Mouse (Mus musculus) adipocyte (in vitro differentiated cells): ENCODE measurements at regions not wholly inside any gene's neighbourhood (a gene's known extent, or its start where the extent isn't known, plus 50 kb on each side); places are given as distances from the start of the nearest gene placed in this dataset.

ENCODE experiments used
- DNase-seq: peaks from one replicate; pipeline ENCODE4 v3.0.0-alpha.2; 2016; ENCODE audit warnings: low spot score

DNA sequence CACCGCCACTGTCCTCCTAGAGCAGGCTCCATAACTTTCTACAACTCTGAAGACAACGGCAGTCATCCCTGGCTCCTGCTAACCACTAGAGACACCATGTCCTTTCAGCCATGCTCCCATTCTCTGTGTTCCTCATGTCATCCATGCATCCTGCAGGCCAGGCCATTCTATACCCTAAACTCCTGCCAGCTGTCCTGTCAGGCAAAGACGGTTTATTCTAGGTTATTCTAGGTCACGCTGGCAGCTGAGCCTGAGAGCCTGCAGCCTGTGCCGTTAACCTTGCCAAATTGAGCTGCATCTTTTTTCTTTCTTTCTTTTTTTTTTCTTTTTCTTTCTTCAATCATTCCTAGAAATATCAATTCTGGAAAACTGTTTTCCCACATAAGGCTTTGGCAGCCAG lies 406.0 kb upstream of the Acvr2a start:
- DNase-seq = peak; percentile 22

DNA sequence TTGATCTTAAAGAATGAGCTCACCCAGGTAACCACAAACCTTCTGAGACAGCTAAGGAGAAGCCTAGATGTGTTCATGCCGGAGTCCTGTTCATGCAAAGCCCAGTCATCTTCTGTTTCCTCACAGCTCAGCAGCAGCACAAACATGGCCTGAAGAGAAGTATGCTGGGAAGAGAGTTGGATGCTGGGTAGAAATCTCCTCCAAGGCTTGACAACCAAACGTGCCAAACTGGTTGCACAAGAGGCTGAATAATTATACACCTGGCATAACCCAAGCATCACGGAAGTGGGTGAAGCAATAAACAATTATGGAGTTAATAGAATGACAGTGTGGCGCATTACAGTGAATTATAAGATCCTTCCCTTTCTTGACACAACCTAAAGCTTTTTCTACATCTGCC lies 404.0 kb upstream of the Acvr2a start:
- DNase-seq = no peak

DNA sequence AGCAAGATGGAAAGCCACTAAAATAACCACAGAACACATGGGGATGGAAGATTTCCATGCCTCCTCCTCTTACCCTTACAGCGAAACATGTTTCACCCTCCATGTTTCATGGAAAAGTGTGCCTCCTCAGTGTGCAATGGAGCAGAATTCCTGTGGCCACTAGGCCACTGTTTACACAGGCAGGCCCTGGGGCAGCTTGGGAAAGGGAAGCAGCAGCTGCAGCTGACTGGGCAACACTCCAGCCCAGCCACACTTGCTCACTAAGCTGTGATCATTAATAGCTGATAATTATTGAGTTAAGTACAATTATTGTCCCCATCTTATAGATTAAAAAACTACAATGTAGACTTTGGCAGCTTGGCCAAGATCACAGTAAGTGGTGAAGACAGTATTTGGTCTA lies 402.5 kb upstream of the Acvr2a start:
- peak; percentile 44 for DNase-seq

DNA sequence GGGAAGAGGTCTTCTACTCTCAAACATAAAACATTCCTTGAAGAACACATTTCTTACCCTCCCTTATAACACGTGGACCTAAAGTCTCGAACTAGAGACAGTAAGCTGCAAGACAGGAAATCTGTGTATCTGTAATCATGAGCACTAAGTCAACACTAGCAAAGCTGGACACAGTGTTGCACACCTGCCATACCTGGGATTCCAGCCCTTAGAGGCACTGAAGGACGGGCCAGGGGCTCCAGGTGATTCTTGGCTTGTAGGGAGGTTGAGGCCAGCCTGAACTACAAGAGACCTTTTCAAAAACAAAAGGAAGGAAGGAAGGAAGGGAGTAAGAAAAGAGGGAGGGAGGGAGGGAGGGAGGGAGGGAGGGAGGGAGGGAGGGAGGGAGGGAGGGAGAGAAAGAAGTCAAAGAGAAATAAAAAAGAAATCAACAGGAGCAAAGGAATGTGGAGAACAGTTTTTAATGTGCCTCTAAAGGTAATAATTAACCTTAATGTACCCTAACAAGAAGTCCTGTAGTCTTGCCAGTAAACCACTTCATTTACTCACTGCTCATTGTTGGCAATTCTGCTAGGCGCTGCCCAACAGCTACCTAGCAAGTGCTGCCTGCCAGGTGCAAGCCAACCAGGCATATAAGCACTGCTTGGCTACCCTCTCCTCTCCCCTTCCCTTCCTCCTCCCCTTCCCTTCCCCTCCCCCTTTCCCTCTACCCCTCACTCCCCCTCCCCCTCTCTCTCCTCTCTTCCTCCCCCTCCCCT lies 401.0 kb upstream of the Acvr2a start:
- DNase-seq = no peak

DNA sequence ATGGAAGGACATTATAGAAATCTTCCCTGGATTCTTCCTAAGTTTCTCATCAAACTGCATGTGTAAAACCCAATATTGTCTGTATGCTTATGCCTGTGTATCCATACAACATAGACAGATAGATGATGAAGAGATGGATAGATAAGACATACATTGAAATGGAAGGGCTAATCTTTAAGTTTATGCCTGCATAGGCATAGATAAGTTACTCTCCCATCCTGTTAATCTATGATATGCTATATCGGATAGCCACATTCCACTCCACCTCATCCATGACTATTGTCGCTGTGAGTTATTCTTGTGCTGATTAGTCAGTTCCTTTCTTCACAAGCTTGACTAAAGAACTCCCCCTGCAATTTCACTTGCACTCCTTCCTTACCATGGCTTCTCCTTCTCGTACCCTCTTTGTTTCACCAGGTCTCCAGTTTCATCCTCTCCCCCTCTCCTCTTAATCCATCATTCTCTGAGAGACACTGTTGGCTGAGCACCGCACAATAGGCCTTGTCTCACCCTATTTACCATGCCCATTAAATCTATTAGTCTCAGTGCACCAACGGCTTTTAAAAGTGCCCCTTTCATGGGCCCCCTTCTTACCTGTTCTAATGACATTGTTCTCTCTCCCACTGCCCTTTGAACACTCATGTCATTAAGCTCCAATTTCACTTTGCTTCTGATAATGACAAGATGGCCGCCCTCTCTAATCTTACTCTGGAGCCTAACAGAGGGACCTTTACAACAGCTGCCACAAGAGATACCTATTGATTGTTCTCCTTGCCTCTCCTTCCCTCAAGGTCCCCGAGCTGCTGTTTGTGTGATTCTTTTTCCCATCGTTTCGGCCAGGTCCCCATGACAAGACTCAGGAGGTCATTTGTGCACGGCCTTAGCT lies 399.1 kb upstream of the Acvr2a start:
- no peak for DNase-seq

DNA sequence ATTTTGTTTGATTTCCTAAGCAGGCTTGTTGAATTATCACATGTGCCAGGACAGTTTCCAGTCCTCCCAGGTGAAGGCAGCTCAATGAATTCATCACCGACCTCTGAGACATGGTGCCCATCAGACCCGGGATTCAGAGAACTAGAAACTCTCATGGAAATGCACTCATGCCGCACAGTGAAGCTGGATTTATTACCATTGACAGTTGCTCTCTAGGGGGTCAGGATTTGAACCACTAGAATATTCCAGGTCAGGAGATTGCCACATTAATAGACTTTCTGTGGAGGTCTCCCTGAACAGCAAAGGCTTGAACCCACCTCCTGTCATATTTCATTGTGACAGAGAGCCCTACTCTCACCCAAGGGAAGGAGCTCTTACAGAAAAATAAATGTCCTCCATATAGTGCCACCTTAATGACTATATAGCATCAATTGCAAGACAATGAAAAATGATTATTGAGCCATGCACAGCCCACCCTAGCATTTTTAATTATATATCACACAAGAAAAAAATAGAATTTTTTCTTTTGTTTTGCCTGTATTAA lies 397.6 kb upstream of the Acvr2a start:
- DNase-seq = no peak

DNA sequence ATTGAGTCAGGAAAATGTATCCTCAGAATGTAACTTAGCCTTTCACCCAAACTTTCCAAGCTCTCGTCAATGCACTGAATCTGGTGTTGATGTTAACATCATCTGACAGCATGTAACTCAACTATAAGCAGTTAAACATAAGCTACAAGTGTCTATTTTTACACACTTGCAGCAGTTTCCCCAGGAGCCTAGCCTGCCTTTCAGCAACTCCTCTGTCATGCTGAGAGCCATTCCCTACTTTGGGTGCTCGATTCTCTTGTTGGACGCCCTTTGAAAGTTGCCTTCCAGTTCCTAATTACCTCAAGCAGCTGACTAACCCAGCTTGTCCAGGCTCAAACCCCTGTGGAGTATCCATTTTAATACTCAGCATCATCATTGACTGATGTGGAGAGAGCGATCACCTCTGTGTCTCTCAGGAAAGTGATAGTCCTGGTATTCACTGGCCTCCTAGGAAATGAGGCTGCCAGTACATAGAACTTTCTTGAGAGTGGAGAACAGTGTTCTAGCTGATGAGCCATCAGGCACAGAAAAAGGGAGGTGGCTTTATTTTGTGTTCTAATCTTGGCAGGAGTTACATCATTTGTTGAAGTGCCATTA lies 396.8 kb upstream of the Acvr2a start:
- no peak for DNase-seq

DNA sequence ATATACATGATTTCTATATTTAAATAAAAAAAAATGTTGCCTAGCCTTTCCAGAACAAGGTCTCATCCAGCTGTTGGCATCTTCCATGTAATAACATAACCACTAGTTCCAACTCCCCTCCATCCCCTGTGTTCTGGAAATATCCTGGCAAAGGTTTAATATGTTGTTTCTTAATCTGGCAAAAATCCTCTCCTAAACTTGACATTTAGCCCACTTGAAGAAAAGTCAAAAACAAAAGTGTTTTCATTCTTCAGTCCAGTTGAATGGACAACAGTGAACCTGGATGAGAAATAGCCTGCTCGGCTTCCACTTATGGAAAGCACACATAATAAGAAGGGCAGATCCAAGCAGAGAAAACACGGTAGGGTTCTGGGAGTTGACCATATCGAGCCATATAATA lies 393.1 kb upstream of the Acvr2a start:
- peak; percentile 89 for DNase-seq

DNA sequence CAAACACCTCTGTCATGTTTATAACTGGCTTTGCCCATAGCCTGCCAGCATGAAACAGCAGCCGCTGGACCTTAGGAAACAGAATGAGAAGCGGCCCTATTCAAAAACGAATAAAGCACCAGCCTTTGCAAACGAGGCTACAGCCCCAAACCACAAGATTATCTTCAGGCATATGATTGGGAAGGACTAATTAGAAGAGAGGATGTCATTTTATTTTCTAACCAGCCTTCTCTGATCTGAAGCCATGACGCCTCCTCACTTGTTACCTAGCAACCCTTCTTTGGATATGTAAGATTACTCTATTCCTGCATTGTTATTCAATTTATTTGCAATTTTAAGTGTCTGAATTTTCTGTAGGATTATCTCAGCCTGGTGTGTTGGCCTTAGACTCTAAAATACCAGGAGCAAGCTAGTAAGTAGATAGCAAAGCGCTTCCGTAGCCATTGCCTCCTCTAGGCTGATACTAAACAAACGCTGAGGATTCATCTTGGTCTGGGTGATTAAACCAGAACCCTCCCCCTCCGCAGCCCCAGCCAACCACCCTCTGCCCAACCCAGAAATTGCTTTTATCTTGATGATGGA lies 390.0 kb upstream of the Acvr2a start:
- DNase-seq = no peak

DNA sequence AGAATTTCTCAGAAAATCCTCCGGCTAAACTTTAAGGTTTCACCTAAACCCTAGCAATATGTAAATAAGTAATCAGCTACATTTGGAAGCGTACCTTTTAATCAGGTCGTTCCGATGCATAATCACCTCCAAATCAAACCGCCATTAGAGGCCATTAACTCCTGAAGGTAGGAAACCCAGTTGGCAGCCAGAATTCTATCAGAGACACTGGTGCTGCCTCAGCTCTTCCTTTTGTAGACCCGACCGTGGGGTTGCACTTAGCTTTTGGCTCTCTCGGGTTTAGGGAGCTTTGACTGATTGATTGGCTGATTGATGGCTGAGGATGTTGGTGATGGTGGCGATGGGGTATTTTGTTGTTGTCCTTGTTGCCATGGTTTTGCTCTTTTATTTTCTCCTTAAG lies 389.3 kb upstream of the Acvr2a start:
- no peak for DNase-seq

DNA sequence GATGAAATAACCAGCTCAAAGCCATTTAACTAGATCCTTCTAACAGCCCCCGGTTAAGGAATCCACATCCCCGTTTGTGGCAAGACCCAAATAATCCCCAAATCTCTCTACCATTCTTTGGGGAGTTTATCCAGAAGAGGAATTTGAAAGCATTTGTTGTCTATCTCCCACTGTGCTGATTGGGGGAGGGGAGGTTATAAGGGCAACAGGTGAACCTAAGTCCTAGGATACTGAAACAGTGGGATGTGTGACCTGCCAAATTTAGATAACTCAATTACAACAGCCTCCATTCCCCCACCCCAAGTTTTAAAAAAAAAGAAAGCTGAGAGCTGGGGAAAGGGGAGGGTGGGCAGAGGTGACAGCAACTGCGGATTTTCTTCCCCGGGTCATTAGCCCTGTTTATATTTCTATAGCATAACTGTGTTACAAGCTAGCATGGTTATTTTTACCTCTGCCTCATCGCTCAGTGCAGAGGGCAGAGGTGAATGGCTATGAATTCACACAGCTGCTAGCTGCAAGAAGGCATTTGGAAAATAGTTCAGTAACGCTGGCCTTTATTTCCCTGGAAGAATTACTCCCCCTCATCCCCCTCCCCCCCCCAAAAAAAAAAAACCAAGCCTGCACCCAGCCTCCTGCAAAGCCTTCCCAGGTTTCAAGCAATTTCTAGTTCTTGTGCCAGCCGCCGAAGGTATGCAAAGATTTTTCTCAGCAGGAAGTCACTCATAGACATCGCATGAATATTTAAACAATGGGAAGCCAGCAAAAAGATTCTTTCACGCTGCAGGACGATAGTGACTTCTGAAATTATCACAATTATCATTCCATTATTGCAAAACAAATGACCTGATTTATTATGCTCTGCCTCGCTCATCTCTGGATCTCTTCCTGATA lies 388.5 kb upstream of the Acvr2a start:
- DNase-seq = no peak

DNA sequence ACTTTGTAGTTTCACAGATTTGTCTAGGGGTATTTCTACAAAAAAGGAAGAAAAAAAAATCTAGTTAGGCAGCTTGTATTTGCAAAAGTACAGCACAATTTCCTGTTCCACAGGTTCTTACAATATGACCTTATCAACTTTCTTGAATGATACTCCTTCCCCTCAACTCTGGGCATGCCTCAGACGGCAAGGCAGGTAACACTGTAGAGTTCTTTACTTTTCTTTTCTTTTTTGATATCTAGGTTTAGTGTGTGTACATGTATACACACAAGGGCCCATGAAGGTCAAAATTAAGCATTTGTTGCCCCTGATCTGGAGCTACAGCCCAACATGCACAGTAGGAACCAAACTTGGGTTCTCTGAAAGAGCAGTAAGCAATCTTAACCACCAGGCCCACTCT lies 381.4 kb upstream of the Acvr2a start:
- no peak for DNase-seq

DNA sequence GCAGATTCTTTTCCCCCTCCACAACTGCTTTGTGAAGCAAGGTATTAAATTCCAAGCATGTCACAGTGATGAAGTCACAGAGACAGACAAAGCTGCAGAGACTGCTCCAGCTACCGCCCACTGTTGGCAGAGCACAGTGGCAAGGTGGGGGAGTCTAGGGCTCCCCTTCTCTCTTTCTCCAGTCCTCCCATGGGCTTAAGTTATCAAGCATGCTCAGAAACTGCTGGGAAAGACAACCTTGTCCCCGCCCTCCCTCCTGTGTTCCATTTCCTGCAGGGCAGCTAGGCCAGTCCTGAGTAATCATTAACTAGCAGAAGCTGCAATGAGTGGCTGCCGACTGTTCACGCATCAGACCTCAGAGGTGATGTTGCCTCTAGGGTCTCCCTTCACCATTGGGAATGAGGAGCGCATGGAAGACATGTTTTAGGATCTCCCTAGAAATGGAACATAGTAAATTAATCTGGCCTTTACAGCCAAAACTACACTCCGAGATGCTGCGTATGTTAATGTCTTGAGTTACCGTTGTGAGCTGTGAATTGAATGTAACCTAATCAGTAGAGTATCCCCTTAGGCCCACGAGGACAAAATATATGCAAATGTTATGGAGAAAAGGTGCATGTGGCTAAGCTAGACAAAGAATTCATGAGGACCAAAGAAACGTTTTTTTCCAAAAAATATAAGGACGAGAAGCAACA lies 372.5 kb upstream of the Acvr2a start:
- DNase-seq = no peak

DNA sequence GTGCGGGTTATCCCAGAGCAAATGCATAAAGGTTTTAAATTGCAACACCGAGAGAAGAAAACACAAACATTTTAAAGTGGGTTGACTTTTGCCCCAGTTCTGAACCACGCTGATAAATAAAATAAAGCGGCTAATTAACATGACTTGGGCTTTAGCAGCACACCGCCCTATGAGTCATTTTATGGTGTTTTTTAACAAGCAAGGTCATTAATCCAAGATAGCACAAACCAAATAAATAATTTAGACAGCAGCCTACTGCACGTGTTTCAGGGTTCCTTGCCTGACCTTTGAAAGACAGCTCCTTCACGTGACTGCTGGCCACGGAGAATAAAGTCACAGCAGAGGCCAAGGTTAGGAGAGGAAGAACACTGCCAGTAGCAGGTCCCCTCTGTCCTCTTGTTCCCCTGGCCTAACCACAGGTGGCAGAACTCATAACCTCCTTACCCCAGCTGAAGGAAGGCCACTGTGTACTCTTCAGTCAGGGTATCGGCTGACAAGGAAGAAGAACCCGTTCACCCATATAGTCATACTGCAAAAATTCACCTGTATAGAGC lies 371.8 kb upstream of the Acvr2a start:
- no peak for DNase-seq

DNA sequence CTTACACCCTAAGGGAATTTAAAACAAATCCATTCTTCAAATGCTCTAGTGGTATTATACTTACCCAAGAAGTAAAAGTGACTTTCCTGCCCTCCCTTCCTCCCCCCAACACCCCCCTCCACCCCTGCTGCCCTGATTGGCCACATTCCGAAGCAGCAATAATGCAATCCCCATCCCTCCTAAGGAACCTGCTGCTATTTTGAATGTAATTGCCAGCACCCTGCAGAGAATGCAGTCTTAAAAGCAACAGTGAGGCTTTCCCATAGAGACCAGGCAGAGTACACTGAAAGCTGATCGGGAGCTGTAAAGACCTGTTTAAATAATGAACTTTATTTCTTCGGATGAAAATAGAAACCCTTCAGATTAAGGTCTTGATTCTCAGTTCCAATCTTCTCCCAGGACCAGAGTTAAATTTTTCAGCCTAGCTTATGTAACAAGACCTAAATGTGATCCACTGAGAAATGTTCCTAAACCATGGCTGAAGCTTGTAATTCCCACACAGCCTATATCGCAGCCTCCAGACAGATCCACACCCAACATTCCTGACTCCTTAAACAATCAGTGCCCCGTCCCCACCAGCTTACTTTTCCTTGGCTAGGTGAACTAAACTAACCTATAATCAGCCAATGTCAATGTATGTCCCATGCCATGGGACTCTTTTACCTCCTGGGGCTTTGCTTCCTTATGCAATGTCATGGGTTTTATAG lies 367.9 kb upstream of the Acvr2a start:
- DNase-seq = no peak

DNA sequence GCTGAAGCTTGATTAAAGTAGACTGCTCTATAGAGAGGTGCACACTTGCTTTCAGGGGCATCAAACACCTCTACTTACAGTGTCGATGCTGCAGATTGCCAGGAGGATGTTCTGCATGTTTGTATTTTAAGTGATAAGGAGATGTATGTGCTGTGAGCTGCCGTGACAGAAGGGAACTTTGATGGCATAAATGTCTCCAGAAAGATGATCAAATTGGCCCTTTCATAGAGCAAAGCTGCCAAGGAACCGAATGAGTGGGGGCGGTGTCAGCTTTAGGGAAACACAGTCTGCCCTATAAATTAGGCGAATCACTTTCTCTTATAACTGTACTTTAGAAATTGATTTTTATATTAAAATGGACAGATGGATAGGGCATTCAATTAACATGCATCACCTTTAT lies 367.3 kb upstream of the Acvr2a start:
- no peak for DNase-seq

DNA sequence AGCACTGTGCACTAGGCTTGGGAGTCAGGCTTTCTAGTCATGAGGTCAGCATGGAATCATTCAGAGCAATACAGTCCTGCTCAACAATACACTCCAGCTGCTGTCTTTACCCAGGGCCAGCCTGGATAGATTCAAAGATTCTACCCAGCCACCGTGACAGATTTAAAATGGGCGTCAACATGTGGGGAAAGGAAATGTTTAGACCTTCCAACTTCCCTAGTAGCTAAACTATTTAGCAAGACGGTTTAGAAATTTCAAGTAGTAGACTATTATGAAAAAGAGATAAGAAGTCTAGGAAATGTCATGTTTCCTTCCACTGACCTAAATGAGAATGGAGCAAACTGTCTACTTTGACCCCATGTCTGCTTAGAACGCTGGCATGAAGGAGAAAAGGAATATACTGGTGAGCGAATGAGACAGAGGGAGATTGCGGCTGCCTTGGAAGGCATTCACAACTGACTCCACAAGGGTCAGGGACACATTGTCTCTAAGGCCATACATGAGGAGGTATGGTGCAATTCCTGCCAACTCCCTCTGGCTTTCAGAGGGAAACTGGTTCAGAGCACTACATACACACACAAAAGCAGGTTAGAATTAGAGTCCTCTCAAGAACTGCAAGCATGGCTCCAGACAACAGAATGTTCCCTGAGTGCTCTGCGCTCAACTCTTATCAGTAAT lies 364.6 kb upstream of the Acvr2a start:
- no peak for DNase-seq

DNA sequence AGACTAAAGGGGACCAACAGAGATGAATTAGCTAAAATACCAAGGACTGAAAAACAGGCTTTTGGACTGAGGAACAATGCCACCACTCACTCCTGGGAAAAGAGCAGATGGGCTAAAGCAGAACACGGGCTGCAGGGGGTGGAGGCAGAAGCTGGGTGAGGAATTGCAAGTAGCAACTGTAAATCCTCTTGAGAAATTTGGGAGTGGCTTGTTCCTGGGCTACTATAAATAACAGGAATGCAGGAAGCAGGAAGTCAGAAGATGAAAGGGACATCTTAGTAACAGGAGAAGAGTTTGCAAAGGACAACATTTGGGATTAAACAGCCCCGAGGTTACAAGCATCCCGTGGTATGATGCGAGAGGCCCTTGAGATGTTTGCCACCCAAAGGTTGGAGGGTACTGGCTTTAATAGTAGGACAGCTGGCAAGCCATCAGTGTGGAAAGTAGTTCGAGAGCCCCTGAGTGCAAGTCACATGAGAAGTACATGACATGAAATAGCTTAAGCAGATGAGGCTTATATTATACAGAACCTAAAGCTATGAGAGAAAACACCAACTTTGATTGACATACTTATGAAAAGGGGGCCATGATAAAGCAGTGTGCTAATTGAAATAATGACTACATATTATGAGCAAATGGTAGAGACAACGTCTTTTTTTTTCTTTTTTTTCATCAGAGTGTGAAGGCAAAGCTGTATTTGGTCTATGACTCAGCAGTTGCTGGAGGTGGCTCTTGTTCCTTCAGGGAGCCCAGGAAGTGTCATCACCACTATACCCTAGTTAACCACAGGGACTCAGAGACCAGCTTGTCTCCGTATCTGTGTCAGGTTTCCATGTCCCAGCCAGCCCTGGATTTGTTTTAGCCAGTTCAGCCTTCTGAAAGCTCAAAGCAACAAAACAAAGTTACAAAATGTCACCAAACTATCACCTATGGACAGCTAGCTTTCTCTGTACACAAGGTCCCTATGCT lies 357.6 kb upstream of the Acvr2a start:
- peak; percentile 47 for DNase-seq
